7 mouse cellular contexts compared by ENCODE assay signal in genomic region chr17:80801451-80801983, GRCm38 (mm10).
DNase-seq lines count a peak whose midpoint lies in the region; ATAC-seq and TF ChIP-seq lines count a peak whose summit lies in the region.

No protein-coding gene starts in this region.

- H3K9ac ChIP-seq in ES-E14 (ENCODE audit: insufficient read depth, low read depth, low read length, poor library complexity, severe bottlenecking): peak overlapping the region; percentile 61
- H3K9ac ChIP-seq in forebrain, embryonic 15.5 days (replicated peaks): no peak overlapping the region
- 0 out of 2 replicates have a peak overlapping the region, but pooled peaks have one; percentile 16 for H3K9ac ChIP-seq in heart, postnatal 0 days (replicated peaks; ENCODE audit: low read depth, low read length)
- no peak overlapping the region for H3K9ac ChIP-seq in lung, postnatal 0 days (replicated peaks; ENCODE audit: low read depth)

- peak overlapping the region in 1 of 2 experiments; percentile 35; a peak in 2 of 4 replicates for H3K4me3 ChIP-seq in ES-E14 (ENCODE audit: insufficient read depth in 1 of 2, low read depth in 1 of 2, low read length in 2 of 2, poor library complexity in 1 of 2, severe bottlenecking in 1 of 2)
- no peak overlapping the region for H3K4me3 ChIP-seq in forebrain, embryonic 15.5 days
- no peak overlapping the region for H3K4me3 ChIP-seq in heart, postnatal 0 days (ENCODE audit: low read depth, low read length)
- H3K4me3 ChIP-seq in lung, postnatal 0 days (ENCODE audit: low read depth, low read length): peak overlapping the region; percentile 15; the same call in 1 of the 2 replicates

- peak; percentile 81 for ATAC-seq in forebrain, embryonic 15.5 days (replicated peaks)
- ATAC-seq in heart, postnatal 0 days (ENCODE audit: insufficient read depth, low read depth): peak; percentile 39
- peak; percentile 79 for ATAC-seq in lung, postnatal 0 days

- TF ChIP-seq EP300 in heart, postnatal 0 days (IDR thresholded peaks at IDR 0.05; ENCODE audit: low read depth): peak; percentile 91
- peak; percentile 98 for TF ChIP-seq EP300 in lung, postnatal 0 days (IDR thresholded peaks at IDR 0.05)

- TF ChIP-seq CTCF in heart, postnatal 0 days (IDR thresholded peaks at IDR 0.05; ENCODE audit: low read depth): no peak
- no peak for TF ChIP-seq CTCF in lung, postnatal 0 days (IDR thresholded peaks at IDR 0.05)

- H3K4me1 ChIP-seq in ES-E14 (ENCODE audit: control insufficient read depth in 2 of 2, insufficient read depth in 2 of 2, low read length in 2 of 2, poor library complexity in 1 of 2): peaks cover 1 to 21% of the 10 kb centered on the region in 2 experiments
- H3K4me1 ChIP-seq in forebrain, embryonic 15.5 days: peaks cover 16% of the 10 kb centered on the region
- peaks cover 29% of the 10 kb centered on the region for H3K4me1 ChIP-seq in heart, postnatal 0 days (ENCODE audit: control insufficient read depth, insufficient read depth)
- H3K4me1 ChIP-seq in lung, postnatal 0 days (ENCODE audit: insufficient read depth, low read depth, low read length): peaks cover 20% of the 10 kb centered on the region; the same call in 1 of the 2 replicates

- in situ Hi-C loops in ES-E14 (cut with MboI; ENCODE audit: low sequenced_read_pairs in 2 of 2, unreplicated experiment in 2 of 2): no loop called here

- peak overlapping the region; percentile 2; the same call in 1 of the 2 replicates for H3K4me2 ChIP-seq in forebrain, embryonic 15.5 days (replicated peaks)
- peak overlapping the region; percentile 53 for H3K4me2 ChIP-seq in heart, postnatal 0 days (ENCODE audit: low read depth, low read length)
- peak overlapping the region; percentile 47 for H3K4me2 ChIP-seq in lung, postnatal 0 days (replicated peaks; ENCODE audit: low read depth, low read length)

- H3K27ac ChIP-seq in ES-E14 (ENCODE audit: insufficient read depth, low read depth, low read length, poor library complexity, severe bottlenecking): peak overlapping the region; percentile 97
- peak overlapping the region; percentile 74 for H3K27ac ChIP-seq in forebrain, embryonic 15.5 days (replicated peaks)
- H3K27ac ChIP-seq in heart, postnatal 0 days (ENCODE audit: low read depth): peak overlapping the region; percentile 83
- peak overlapping the region; percentile 87 for H3K27ac ChIP-seq in lung, postnatal 0 days (ENCODE audit: low read length)

- 28% methylated on average over 16 of the region's 16 CpGs for WGBS in forebrain, embryonic 15.5 days
- WGBS in heart, postnatal 0 days: 7% methylated on average over 16 of the region's 16 CpGs
- under 1% methylated on average over 16 of the region's 16 CpGs for WGBS in lung, postnatal 0 days

- peak; percentile 88 for DNase-seq in ES-E14 (ENCODE audit: low read depth, low spot score)
- DNase-seq in adrenal gland, postnatal 36 days: peak; percentile 27 to 46
- DNase-seq in heart, postnatal 0 days (ENCODE audit: low spot score): peak; percentile 63
- peak; percentile 66 to 70 for DNase-seq in layer of hippocampus, postnatal 10 days (ENCODE audit: low spot score in 2 of 2)
- DNase-seq in lung, postnatal 0 days (ENCODE audit: low spot score): peak; percentile 93
- peak; percentile 8 for DNase-seq in splenic B cell, adult 2 months (ENCODE audit: low read depth, low spot score)

- H3K36me3 ChIP-seq in ES-E14 (ENCODE audit: control insufficient read depth, insufficient read depth, low read length, poor library complexity, severe bottlenecking): no peaks in the 10 kb centered on the region
- no peaks in the 10 kb centered on the region for H3K36me3 ChIP-seq in forebrain, embryonic 15.5 days
- no peaks in the 10 kb centered on the region for H3K36me3 ChIP-seq in heart, postnatal 0 days (replicated peaks; ENCODE audit: control insufficient read depth, insufficient read depth, low read length)
- no peaks in the 10 kb centered on the region for H3K36me3 ChIP-seq in lung, postnatal 0 days (ENCODE audit: insufficient read depth, low read length)
- H3K36me3 ChIP-seq in splenic B cell, adult 2 months (ENCODE audit: control insufficient read depth, insufficient read depth, low read length, poor library complexity, severe bottlenecking): no peaks in the 10 kb centered on the region

- H3K9me3 ChIP-seq in ES-E14 (ENCODE audit: control insufficient read depth, insufficient read depth, low read depth, low read length): no peaks in the 10 kb centered on the region
- H3K9me3 ChIP-seq in forebrain, embryonic 15.5 days: no peaks in the 10 kb centered on the region
- no peaks in the 10 kb centered on the region for H3K9me3 ChIP-seq in heart, postnatal 0 days (replicated peaks; ENCODE audit: control insufficient read depth, low read length)
- H3K9me3 ChIP-seq in lung, postnatal 0 days (ENCODE audit: low read length): no peaks in the 10 kb centered on the region

- H3K27me3 ChIP-seq in forebrain, embryonic 15.5 days: no peaks in the 10 kb centered on the region
- H3K27me3 ChIP-seq in heart, postnatal 0 days (ENCODE audit: control insufficient read depth, insufficient read depth, low read length): no peaks in the 10 kb centered on the region
- H3K27me3 ChIP-seq in lung, postnatal 0 days (replicated peaks; ENCODE audit: insufficient read depth, low read length): no peaks in the 10 kb centered on the region
- no peaks in the 10 kb centered on the region for H3K27me3 ChIP-seq in splenic B cell, adult 2 months (ENCODE audit: control insufficient read depth, insufficient read depth, low read length, poor library complexity, severe bottlenecking)

TF ChIP-seq in ES-E14, 5 proteins besides CTCF, POLR2A, EP300 and RAD21:
- no peak for TF ChIP-seq MAFK (IDR thresholded peaks at IDR 0.05; ENCODE audit: insufficient read depth, low read depth, low read length)
- TF ChIP-seq CHD2 (IDR thresholded peaks at IDR 0.05; ENCODE audit: low read depth, low read length): peak; percentile 33; the same call in 1 of the 2 replicates
- TF ChIP-seq HCFC1 (IDR thresholded peaks at IDR 0.05; ENCODE audit: borderline replicate concordance, insufficient read depth, low read length): no peak
- TF ChIP-seq ZNF384 (IDR thresholded peaks at IDR 0.05; ENCODE audit: low read depth, low read length): peak; percentile 62
- no peak for TF ChIP-seq ZC3H11A (IDR thresholded peaks at IDR 0.05; ENCODE audit: borderline replicate concordance, low read depth, low read length)
TF ChIP-seq in ES-E14: peak in this region for 2.

Comparison
In these comparisons a context has a peak if more than half of its experiments do, and no peak if none do; other contexts are left out.
1. DNase-seq: peak in every context shown above with its lines; median percentile 93 in lung, postnatal 0 days; 88 in ES-E14; 68 in layer of hippocampus, postnatal 10 days; 63 in heart, postnatal 0 days; 36 in adrenal gland, postnatal 36 days; 8 in splenic B cell, adult 2 months.
2. H3K9ac ChIP-seq: peak in ES-E14 (single experiment) and heart, postnatal 0 days (single experiment); none in forebrain, embryonic 15.5 days (single experiment) and lung, postnatal 0 days (single experiment).
3. H3K4me2 ChIP-seq: peak in every context shown above with its lines; median percentile 53 in heart, postnatal 0 days; 47 in lung, postnatal 0 days; 2 in forebrain, embryonic 15.5 days.
4. Peak in every context shown above with its lines, with median percentiles within 50 percentile points of each other: H3K27ac ChIP-seq and ATAC-seq.